Mouse (Mus musculus): Measurements from ENCODE around the gene Fmod.

DNA sequence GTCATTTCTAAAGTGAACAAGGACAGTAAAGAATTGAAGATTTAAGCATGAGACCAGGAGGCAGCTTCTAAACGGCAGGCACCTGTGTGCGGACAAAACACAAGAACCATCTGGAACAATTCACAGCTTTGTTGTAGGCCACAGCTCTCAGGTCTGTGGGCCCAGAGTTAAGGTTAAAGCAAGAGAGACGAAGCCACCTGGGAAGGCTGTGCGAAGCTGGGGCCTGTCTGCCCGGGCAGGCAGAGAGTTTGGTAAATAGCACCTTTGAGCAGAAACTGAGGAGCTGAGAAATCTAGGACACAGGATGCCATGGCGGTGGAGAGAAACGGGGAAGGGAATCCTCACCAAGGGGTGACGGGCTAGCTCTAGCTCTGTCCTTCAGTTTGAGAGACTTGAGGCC, 38.5 kb downstream of the Fmod start:
- TF ChIP-seq CTCF (IDR thresholded peaks at IDR 0.05; ENCODE audit: extremely low read depth, insufficient read depth, low read length) = no peak
- TF ChIP-seq POLR2A (IDR thresholded peaks at IDR 0.05; ENCODE audit: extremely low read depth, insufficient read depth, low read length) = no peak

All from cortical plate, adult 2 months (tissue).